Mouse (Mus musculus): ENCODE measurements around the gene Zfp609.

DNA sequence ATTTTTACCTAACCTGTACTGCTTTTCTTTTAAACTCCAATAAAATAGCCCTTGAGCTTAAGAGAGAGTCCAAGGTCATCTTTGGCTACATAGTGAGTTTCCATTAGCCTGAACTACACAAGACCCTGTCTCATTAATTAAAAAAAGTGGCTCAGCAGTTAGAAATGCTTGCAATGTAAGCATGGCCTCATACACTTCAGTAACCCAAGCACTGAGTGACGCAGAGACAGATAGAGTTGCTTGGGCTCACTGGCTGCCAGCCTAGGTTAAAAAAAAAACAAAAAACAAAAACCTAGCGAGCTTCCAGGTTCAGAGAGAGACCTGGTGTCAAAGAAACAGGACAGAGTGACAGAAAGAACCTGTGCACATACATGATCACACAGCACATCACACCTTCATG is 14.5 kb downstream of the Zfp609 start:
- TF ChIP-seq POLR2A (IDR thresholded peaks at IDR 0.05; ENCODE audit: insufficient read length, low read depth) (no peak), MAX (IDR thresholded peaks at IDR 0.05; ENCODE audit: low read depth) (no peak), MYOD1 (IDR thresholded peaks at IDR 0.05; ENCODE audit: control insufficient read depth in 1 of 3, insufficient read length in 2 of 3, low read depth in 2 of 3) (no peak), CEBPB (IDR thresholded peaks at IDR 0.05; ENCODE audit: insufficient read depth, poor library complexity, severe bottlenecking) (no peak), E2F4 (IDR thresholded peaks at IDR 0.05; ENCODE audit: insufficient read depth) (no peak)

All from myocyte (in vitro differentiated cells).